Mouse (Mus musculus): Measurements from ENCODE around the gene Fbp1.

- TF ChIP-seq CTCF (IDR thresholded peaks at IDR 0.05; ENCODE audit: low read depth, low read length) (peak; percentile 81), EP300 (IDR thresholded peaks at IDR 0.05; ENCODE audit: insufficient read depth, low read depth, low read length) (no peak), POLR2A (IDR thresholded peaks at IDR 0.05; ENCODE audit: insufficient read depth, low read length) (no peak)
Measured at GRCm38 (mm10) chr13:62854666-62855065, 33.4 kb downstream of the Fbp1 start.
